Mouse (Mus musculus) retina, adult 2 months (tissue): ENCODE data around the gene Nol8.

Experiments used
- DNase-seq: peaks from one replicate; pipeline ENCODE4 v3.0.0-alpha.2; 2012; ENCODE audit warnings: low read depth, low spot score

Gene Nol8

GRCm38 (mm10) chr13:49652481-49653179 is at the start of gene Nol8, which contains the start of gene Cenpp:
Gene Nol8, plus strand, starts transcription at chr13:49653078.
Gene Cenpp, minus strand, starts transcription at chr13:49652785.
- peak; percentile 100 for DNase-seq

- no peak for DNase-seq
Observed at GRCm38 (mm10) chr13:49603603-49604002, 49.3 kb upstream of the Nol8 start.

- no peak for DNase-seq
Observed at GRCm38 (mm10) chr13:49607714-49608113, 45.2 kb upstream of the Nol8 start, which contains the start of gene Ogn. Gene Ogn, plus strand, starts transcription at chr13:49608046.

- DNase-seq: no peak
Observed at GRCm38 (mm10) chr13:49608589-49609322, 44.1 kb upstream of the Nol8 start.

DNA sequence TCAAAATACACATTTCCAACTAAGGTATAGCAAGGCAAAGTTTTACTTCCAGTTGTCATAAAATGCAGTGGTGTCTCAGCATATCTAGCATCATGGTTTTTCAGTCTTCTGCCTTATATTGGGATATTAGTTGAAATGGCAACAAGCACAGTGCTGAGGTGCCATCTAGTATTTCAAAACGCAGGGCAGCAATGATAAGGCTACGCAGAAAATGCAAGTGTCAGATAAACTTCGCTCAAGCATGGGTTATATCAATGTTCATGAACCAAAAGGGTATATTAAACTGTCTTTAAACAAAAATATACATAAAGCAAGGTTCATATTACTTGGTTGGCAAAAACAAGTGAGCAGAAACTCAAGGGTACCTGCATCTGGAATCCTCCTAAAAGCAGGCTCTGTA is 35.9 kb upstream of the Nol8 start:
- DNase-seq: no peak

DNA sequence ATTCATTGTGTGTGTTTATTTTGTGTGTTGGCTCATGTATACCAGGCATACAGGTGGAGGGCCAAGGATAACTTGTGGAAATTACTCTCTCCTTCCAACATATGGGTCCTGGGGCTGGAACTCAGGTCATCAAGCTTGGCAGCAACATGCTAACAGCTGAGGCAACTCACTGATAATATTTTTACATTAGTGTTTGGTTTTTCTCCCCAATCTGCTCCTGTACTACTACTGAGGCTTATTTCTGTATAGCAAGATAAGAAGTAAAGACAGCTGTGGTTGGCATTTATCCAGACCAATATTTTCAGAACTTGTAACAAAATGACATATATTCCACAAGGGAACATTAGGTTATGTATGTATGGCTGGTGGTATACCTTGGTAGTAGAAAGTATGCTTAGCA is 34.5 kb upstream of the Nol8 start:
- DNase-seq: no peak

DNA sequence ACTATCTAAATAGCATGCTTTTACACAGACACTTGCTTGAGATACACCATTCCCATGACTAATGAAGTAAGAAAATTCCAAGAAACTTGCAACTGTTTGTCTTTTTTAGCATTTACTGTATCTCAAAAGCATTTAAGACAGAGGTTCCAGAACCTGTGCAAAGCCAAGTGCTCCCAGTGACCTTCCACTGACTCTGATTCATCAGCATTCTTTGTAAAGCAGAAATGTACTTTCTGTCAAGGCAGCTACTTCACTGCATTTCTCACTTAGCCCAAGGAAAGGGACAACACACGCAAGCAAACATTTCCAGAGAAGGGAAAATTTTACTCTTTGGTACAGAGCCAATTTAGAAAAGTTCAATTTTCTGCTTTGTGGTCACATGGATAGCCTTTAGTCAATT is 29.7 kb upstream of the Nol8 start:
- no peak for DNase-seq

DNA sequence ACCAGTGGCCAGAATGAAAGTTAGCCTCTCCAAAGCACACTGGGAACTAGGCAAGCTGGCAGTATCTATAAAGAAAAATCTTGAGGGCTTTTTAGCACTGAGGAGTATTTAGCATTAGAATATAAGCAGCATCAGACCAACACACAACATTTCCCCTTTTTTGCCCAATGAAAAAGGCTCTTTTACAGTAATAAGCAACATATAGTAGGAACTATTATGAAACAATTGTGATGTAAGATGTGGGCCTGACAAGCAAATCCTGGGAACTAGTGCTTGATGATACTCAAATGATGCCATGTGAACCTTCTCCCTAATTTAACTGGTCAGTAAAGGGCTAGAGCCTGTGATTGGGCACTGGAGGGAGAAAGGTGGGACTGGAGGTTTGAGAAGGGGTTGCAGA is 24.7 kb upstream of the Nol8 start:
- DNase-seq: no peak

DNA sequence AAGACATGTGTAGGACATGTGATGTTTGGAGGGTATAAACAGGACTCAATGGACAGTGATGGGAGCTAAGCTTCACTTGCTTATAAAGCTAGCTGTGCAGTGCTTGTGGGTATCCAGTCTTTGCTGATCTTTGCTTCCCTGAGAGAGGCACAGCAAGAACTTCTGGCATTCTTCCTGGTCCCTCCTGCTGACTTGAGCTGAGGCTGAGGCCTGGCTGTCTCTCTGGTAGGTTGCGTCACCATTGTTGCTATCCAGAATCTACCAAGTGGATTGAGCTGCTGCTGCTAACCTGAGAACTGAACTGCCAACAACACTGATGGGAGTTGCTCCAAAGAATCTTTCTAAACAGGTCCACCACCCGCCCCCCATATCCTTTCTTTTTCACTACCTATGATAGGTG is 23.8 kb upstream of the Nol8 start:
- no peak for DNase-seq

- DNase-seq: no peak
Observed at GRCm38 (mm10) chr13:49639965-49640364, 12.9 kb upstream of the Nol8 start.

DNA sequence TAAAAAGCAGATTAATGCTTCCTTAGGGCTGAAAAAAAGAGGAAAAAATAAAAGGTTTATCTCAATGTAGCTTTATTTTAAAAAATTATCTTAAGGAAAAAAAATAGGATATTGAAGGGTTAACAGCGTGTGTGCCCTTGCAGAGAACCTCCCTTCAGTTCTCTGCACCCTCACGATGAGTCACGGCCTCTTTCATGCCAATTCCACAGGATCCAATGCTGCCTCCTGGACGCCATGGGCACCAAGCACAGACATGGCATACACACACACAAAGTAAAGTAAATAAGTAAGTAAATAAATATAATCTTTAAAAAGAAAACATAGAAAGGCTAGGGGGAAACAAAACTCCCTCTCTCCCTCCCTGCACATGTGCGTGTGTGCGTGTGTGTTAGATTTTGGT is 10.2 kb upstream of the Nol8 start:
- no peak for DNase-seq

DNA sequence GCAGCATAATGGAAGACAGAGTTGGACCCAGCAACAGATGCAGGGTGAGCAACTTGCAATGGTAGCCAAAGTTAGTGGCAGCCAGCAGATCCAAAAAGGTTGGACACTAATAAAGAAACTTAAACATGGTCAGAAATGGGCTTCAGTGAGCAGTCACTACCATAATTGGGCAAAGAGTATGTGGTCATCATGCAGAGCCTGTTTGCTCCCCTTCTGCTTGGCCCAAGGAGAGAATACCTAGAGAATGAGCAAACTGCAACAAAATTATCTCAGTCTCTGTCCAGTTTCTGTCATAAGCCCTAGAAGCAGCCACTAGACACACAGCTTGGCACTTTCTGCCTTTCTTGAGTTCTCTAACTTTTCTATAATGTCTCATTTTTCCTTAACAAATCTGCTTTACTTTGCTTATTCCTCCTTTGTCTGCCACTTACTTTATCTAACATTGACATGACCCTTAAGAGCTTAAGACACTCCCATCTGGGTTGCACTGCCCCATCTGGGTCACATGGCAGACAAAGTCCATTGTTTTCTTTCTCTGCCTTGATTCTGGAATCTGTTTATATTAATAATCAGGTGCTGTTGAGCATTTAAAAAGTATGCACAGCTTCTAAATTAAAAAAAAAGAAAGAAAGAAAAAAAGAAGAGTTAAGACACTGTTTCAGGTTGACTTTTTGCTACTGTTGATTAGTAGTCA is 9.1 kb upstream of the Nol8 start:
- DNase-seq: no peak

- DNase-seq: no peak
Observed at GRCm38 (mm10) chr13:49644731-49645529, 7.9 kb upstream of the Nol8 start.

GRCm38 (mm10) chr13:49646019-49646418 is 6.9 kb upstream of the Nol8 start:
- no peak for DNase-seq

DNA sequence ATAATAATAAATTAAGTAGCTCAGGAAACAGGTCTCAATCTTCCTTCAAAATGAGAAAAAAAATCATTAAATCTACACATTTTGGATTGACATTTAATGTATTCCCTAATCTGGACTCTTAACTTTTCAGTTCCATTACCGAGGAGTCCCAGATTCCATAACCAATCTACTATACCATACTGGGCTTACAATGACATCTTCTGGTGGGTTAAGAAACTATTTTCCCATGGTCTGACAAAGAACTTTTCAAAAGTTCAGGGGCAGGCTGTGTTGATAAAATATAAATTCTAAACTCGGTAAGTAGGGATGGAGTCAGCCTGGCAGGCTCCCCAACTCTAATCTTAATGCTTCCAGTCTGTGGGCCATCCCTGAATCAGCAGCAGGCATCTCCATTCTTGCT is 1.7 kb upstream of the Nol8 start:
- no peak for DNase-seq

GRCm38 (mm10) chr13:49651781-49652351 is 1.0 kb upstream of the Nol8 start:
- no peak for DNase-seq

GRCm38 (mm10) chr13:49653180-49653541 is 283 bp downstream of the Nol8 start:
- DNase-seq: no peak

GRCm38 (mm10) chr13:49677793-49678192 is 24.9 kb downstream of the Nol8 start:
- DNase-seq: no peak

GRCm38 (mm10) chr13:49681351-49682232 is 28.7 kb downstream of the Nol8 start, which contains the start of gene Iars:
Gene Iars, plus strand, starts transcription at chr13:49682100.
- DNase-seq: peak; percentile 96

- no peak for DNase-seq
Observed at GRCm38 (mm10) chr13:49682233-49682846, 29.5 kb downstream of the Nol8 start.
